In genomic region chr7:18967603-18968002, GRCm38 (mm10) we compare ENCODE assay signal across 17 mouse cellular contexts. TPM values are rescaled to one million over a fixed set of nuclear protein-coding genes. Genes with fewer than 3 reads are reported as not detected.
DNase-seq lines count a peak whose midpoint lies in the region; ATAC-seq and TF ChIP-seq lines count a peak whose summit lies in the region.
"Had no signal": no experiment of that assay in that cellular context is flagged by ENCODE, and none has a peak within 500 bp of the region (broad histone marks: within the 10 kb centered on the region; RNA-seq: fewer than 3 reads in every experiment).

No protein-coding gene starts in this region.

- no peaks in the 10 kb centered on the region for H3K36me3 ChIP-seq in heart, embryonic 15.5 days
- H3K36me3 ChIP-seq in ES-E14 (ENCODE audit: control insufficient read depth, insufficient read depth, low read length, poor library complexity, severe bottlenecking): no peaks in the 10 kb centered on the region
- no peaks in the 10 kb centered on the region for H3K36me3 ChIP-seq in forebrain, embryonic 14.5 days (ENCODE audit: control insufficient read depth, insufficient read depth, low read length)
- 0 out of 2 replicates have a peak, but pooled peaks cover 3% of the 10 kb centered on the region for H3K36me3 ChIP-seq in midbrain, embryonic 13.5 days

- no peak overlapping the region for H3K9ac ChIP-seq in heart, embryonic 15.5 days
- no peak overlapping the region for H3K9ac ChIP-seq in ES-E14 (ENCODE audit: insufficient read depth, low read depth, low read length, poor library complexity, severe bottlenecking)
- no peak overlapping the region for H3K9ac ChIP-seq in forebrain, embryonic 14.5 days (ENCODE audit: low read length)
- H3K9ac ChIP-seq in midbrain, embryonic 13.5 days (replicated peaks): no peak overlapping the region

- no peaks in the 10 kb centered on the region for H3K9me3 ChIP-seq in heart, embryonic 15.5 days (replicated peaks)
- H3K9me3 ChIP-seq in ES-E14 (ENCODE audit: control insufficient read depth, insufficient read depth, low read depth, low read length): no peaks in the 10 kb centered on the region
- no peaks in the 10 kb centered on the region for H3K9me3 ChIP-seq in forebrain, embryonic 14.5 days (replicated peaks; ENCODE audit: control insufficient read depth, low read length)
- 0 out of 2 replicates have a peak, but pooled peaks cover 4% of the 10 kb centered on the region for H3K9me3 ChIP-seq in midbrain, embryonic 13.5 days

- no peak overlapping the region for H3K4me2 ChIP-seq in heart, embryonic 15.5 days
- no peak overlapping the region for H3K4me2 ChIP-seq in forebrain, embryonic 14.5 days (ENCODE audit: low read length)
- no peak overlapping the region for H3K4me2 ChIP-seq in midbrain, embryonic 13.5 days (replicated peaks)

- in situ Hi-C loops in ES-E14 (cut with MboI; ENCODE audit: low sequenced_read_pairs in 2 of 2, unreplicated experiment in 2 of 2): no loop called here

- H3K27me3 ChIP-seq in heart, embryonic 15.5 days: peaks cover 42% of the 10 kb centered on the region
- no peaks in the 10 kb centered on the region for H3K27me3 ChIP-seq in forebrain, embryonic 14.5 days (replicated peaks; ENCODE audit: control insufficient read depth, insufficient read depth, low read length)
- no peaks in the 10 kb centered on the region for H3K27me3 ChIP-seq in midbrain, embryonic 13.5 days

- DNase-seq in heart, adult 18-20 months: no peak
- DNase-seq in ES-E14 (ENCODE audit: low read depth, low spot score): no peak
- DNase-seq in forebrain, embryonic 14.5 days (ENCODE audit: low spot score): no peak
- no peak for DNase-seq in layer of hippocampus, adult 8-10 months (ENCODE audit: low spot score in 2 of 2)
- DNase-seq in Muller cell, postnatal 12 days (ENCODE audit: inconsistent ontology term): no peak
- DNase-seq in embryo, embryonic 10.5 days (ENCODE audit: low spot score): no peak
- DNase-seq: adrenal gland, postnatal 25 days; cerebellum, adult 2 months; heart, postnatal 10 days; kidney, postnatal 14 days; liver had no signal

- 11% methylated on average over 8 of the region's 8 CpGs for WGBS in heart, embryonic 15.5 days
- 10% methylated on average over 8 of the region's 8 CpGs for WGBS in forebrain, embryonic 14.5 days
- 15% methylated on average over 8 of the region's 8 CpGs for WGBS in midbrain, embryonic 13.5 days

- ATAC-seq in heart, embryonic 15.5 days (replicated peaks; ENCODE audit: insufficient number of reproducible peaks, insufficient read depth, low FRiP score, low read depth): 0 out of 2 replicates have a peak, but pooled peaks have one; percentile 28
- 0 out of 2 replicates have a peak, but pooled peaks have one; percentile 18 for ATAC-seq in forebrain, embryonic 14.5 days
- peak; percentile 60 for ATAC-seq in midbrain, embryonic 13.5 days

- H3K4me1 ChIP-seq in heart, embryonic 15.5 days (replicated peaks): peaks cover 12% of the 10 kb centered on the region
- peaks cover 0 to 11% of the 10 kb centered on the region in 2 experiments; a peak in 2 of 4 replicates for H3K4me1 ChIP-seq in ES-E14 (ENCODE audit: control insufficient read depth in 2 of 2, insufficient read depth in 2 of 2, low read length in 2 of 2, poor library complexity in 1 of 2)
- peaks cover 6% of the 10 kb centered on the region for H3K4me1 ChIP-seq in forebrain, embryonic 14.5 days (ENCODE audit: control insufficient read depth, insufficient read depth, low read length)
- peaks cover 33% of the 10 kb centered on the region for H3K4me1 ChIP-seq in midbrain, embryonic 13.5 days (replicated peaks)

- no peak overlapping the region for H3K4me3 ChIP-seq in heart, embryonic 15.5 days
- no peak overlapping the region for H3K4me3 ChIP-seq in ES-E14 (ENCODE audit: insufficient read depth in 1 of 2, low read depth in 1 of 2, low read length in 2 of 2, poor library complexity in 1 of 2, severe bottlenecking in 1 of 2)
- no peak overlapping the region for H3K4me3 ChIP-seq in forebrain, embryonic 14.5 days (ENCODE audit: low read depth, low read length)
- H3K4me3 ChIP-seq in midbrain, embryonic 13.5 days (replicated peaks): no peak overlapping the region
- H3K4me3 ChIP-seq: left cerebral cortex, adult 2 months had no signal

- H3K27ac ChIP-seq in heart, embryonic 15.5 days: no peak overlapping the region
- no peak overlapping the region for H3K27ac ChIP-seq in ES-E14 (ENCODE audit: insufficient read depth, low read depth, low read length, poor library complexity, severe bottlenecking)
- no peak overlapping the region for H3K27ac ChIP-seq in forebrain, embryonic 14.5 days (ENCODE audit: low read depth, low read length)
- no peak overlapping the region for H3K27ac ChIP-seq in midbrain, embryonic 13.5 days
- H3K27ac ChIP-seq: left cerebral cortex, adult 2 months; macrophage had no signal

TF ChIP-seq in ES-E14, 5 proteins besides CTCF, POLR2A, EP300 and RAD21:
- TF ChIP-seq ZNF384 (IDR thresholded peaks at IDR 0.05; ENCODE audit: low read depth, low read length) (no peak), HCFC1 (IDR thresholded peaks at IDR 0.05; ENCODE audit: borderline replicate concordance, insufficient read depth, low read length) (peak; percentile 75; the same call in 1 of the 2 replicates)

RNA-seq across cellular contexts. Expression of gene Nanos2, which starts 19.6 kb away (rescaled TPM):
- polyA plus RNA-seq in heart, embryonic 15.5 days (2015; fragmentation: Nextera tagmentation; extraction: Ambion mirVana): not detected in 2 replicates
- total RNA-seq in heart, adult 18-20 months (2021): not detected
- total RNA-seq in ES-E14 (2012; rRNA removed): not detected in 2 replicates
- polyA plus RNA-seq in forebrain, embryonic 14.5 days (2014; fragmentation: Nextera tagmentation; extraction: Ambion mirVana): 0.18 and 0.49 TPM in 2 replicates
- polyA plus RNA-seq in midbrain, embryonic 13.5 days (2015; fragmentation: Nextera tagmentation; extraction: Ambion mirVana): 0.26 and 0.58 TPM in 2 replicates
- 1 to 10 TPM in 1 of 4 experiments, under 1 TPM in 2, not detected in 1; 0.60 to 1.5 (median 0.91) TPM for total RNA-seq in layer of hippocampus, adult 8-10 months (2022)
- total RNA-seq: adrenal gland, postnatal 25 days; gastrocnemius, postnatal 4 days; heart, postnatal 10 days had no signal
- polyA plus RNA-seq: macrophage; small intestine, adult 2 months had no signal

RNA-seq across cellular contexts. Expression of gene Mypop, which starts 23.4 kb away (rescaled TPM):
- 2.2 and 2.3 TPM in 2 replicates for polyA plus RNA-seq in heart, embryonic 15.5 days (2015; fragmentation: Nextera tagmentation; extraction: Ambion mirVana)
- 1 to 10 TPM; 3.6 to 4.0 TPM for total RNA-seq in heart, adult 18-20 months (2021)
- 3.1 and 3.7 TPM in 2 replicates for total RNA-seq in ES-E14 (2012; rRNA removed)
- 3.6 and 3.9 TPM in 2 replicates for polyA plus RNA-seq in forebrain, embryonic 14.5 days (2014; fragmentation: Nextera tagmentation; extraction: Ambion mirVana)
- 3.8 and 4.2 TPM in 2 replicates for polyA plus RNA-seq in midbrain, embryonic 13.5 days (2015; fragmentation: Nextera tagmentation; extraction: Ambion mirVana)
- total RNA-seq in layer of hippocampus, adult 8-10 months (2022): 10 to 100 TPM; 42.4 to 49.6 (median 45.8) TPM

RNA-seq across cellular contexts. Expression of gene Irf2bp1, which starts 36.2 kb away (rescaled TPM):
- 11.5 and 17.6 TPM in 2 replicates for polyA plus RNA-seq in heart, embryonic 15.5 days (2015; fragmentation: Nextera tagmentation; extraction: Ambion mirVana)
- total RNA-seq in heart, adult 18-20 months (2021): 10 to 100 TPM; 22.4 to 23.1 TPM
- total RNA-seq in ES-E14 (2012; rRNA removed): 15.9 and 16.3 TPM in 2 replicates
- polyA plus RNA-seq in forebrain, embryonic 14.5 days (2014; fragmentation: Nextera tagmentation; extraction: Ambion mirVana): 25.9 and 33.3 TPM in 2 replicates
- 21.6 and 29.4 TPM in 2 replicates for polyA plus RNA-seq in midbrain, embryonic 13.5 days (2015; fragmentation: Nextera tagmentation; extraction: Ambion mirVana)
- total RNA-seq in layer of hippocampus, adult 8-10 months (2022): 10 to 100 TPM; 47.6 to 49.2 (median 47.9) TPM

RNA-seq across cellular contexts. Expression of gene Nova2, which starts 41.9 kb away (rescaled TPM):
- polyA plus RNA-seq in heart, embryonic 15.5 days (2015; fragmentation: Nextera tagmentation; extraction: Ambion mirVana): 0.53 and 0.79 TPM in 2 replicates
- 1 to 10 TPM; 4.4 to 4.9 TPM for total RNA-seq in heart, adult 18-20 months (2021)
- total RNA-seq in ES-E14 (2012; rRNA removed): 0.79 and 0.80 TPM in 2 replicates
- 13.1 and 15.7 TPM in 2 replicates for polyA plus RNA-seq in forebrain, embryonic 14.5 days (2014; fragmentation: Nextera tagmentation; extraction: Ambion mirVana)
- polyA plus RNA-seq in midbrain, embryonic 13.5 days (2015; fragmentation: Nextera tagmentation; extraction: Ambion mirVana): 16.5 and 18.6 TPM in 2 replicates
- 10 to 100 TPM; 71.3 to 76.7 (median 74.6) TPM for total RNA-seq in layer of hippocampus, adult 8-10 months (2022)

RNA-seq across cellular contexts. Expression of gene Foxa3, which starts 55.7 kb away (rescaled TPM):
- polyA plus RNA-seq in heart, embryonic 15.5 days (2015; fragmentation: Nextera tagmentation; extraction: Ambion mirVana): 0.14 and 0.61 TPM in 2 replicates
- total RNA-seq in heart, adult 18-20 months (2021): not detected
- total RNA-seq in ES-E14 (2012; rRNA removed): 1.6 and 1.7 TPM in 2 replicates
- polyA plus RNA-seq in forebrain, embryonic 14.5 days (2014; fragmentation: Nextera tagmentation; extraction: Ambion mirVana): not detected in 2 replicates
- not detected in 2 replicates for polyA plus RNA-seq in midbrain, embryonic 13.5 days (2015; fragmentation: Nextera tagmentation; extraction: Ambion mirVana)
- not detected for total RNA-seq in layer of hippocampus, adult 8-10 months (2022)
- total RNA-seq: adrenal gland, postnatal 25 days; heart, postnatal 10 days; left cerebral cortex, adult 2 months had no signal
- polyA plus RNA-seq: cerebellum, adult 2 months; macrophage had no signal
